Mouse (Mus musculus) embryonic facial prominence, embryonic 14.5 days (tissue): ENCODE results near the gene Btbd7. TPM values are rescaled to one million over a fixed set of nuclear protein-coding genes. Genes with fewer than 3 reads are reported as not detected.

ENCODE experiments used
- ATAC-seq: fragments of 200-750 bp; cut with Nextera tagmentation; 2 replicates; pipeline ENCODE4 v1.8.0; 2017; ENCODE audit warnings: low read depth, moderate number of reproducible peaks, moderate TSS enrichment
- DNase-seq: peaks from one replicate; pipeline ENCODE4 v3.0.0-alpha.2; 2015; ENCODE audit warnings: low spot score
- H3K27ac ChIP-seq: fragments of 300-500 bp; sonication (generic); replicated peaks from 2 replicates; pipeline ENCODE4 v1.5.1; 2014; ENCODE audit warnings: low read depth, mild to moderate bottlenecking, low read length, moderate library complexity
- H3K27me3 ChIP-seq: fragments of 300-500 bp; sonication (generic); replicated peaks from 2 replicates; pipeline ENCODE4 v1.6.1; 2014; ENCODE audit warnings: low read length; ENCODE audit not compliant: control insufficient read depth, insufficient read depth
- H3K36me3 ChIP-seq: fragments of 300-500 bp; sonication (generic); 2 replicates; pipeline ENCODE4 v1.6.1; 2014; ENCODE audit warnings: low read length, mixed read lengths; ENCODE audit not compliant: control insufficient read depth, insufficient read depth
- H3K4me1 ChIP-seq: fragments of 300-500 bp; sonication (generic); 2 replicates; pipeline ENCODE4 v1.6.1; 2014; ENCODE audit warnings: antibody characterized with exemption, low read length; ENCODE audit not compliant: control insufficient read depth, insufficient read depth
- H3K4me2 ChIP-seq: fragments of 300-500 bp; sonication (generic); 2 replicates; pipeline ENCODE4 v1.6.1; 2014; ENCODE audit warnings: low read depth, mild to moderate bottlenecking, low read length, moderate library complexity, mixed read lengths
- H3K4me3 ChIP-seq: fragments of 300-500 bp; sonication (generic); 2 replicates; pipeline ENCODE4 v1.5.1; 2014; ENCODE audit warnings: low read depth, mild to moderate bottlenecking, low read length
- H3K9ac ChIP-seq: fragments of 300-500 bp; sonication (generic); 2 replicates; pipeline ENCODE4 v1.6.1; 2014; ENCODE audit warnings: low read depth, mild to moderate bottlenecking, low read length, moderate library complexity, mixed read lengths
- H3K9me3 ChIP-seq: fragments of 300-500 bp; sonication (generic); 2 replicates; pipeline ENCODE4 v1.6.1; 2016; ENCODE audit warnings: low read length; ENCODE audit not compliant: control insufficient read depth
- WGBS: fragments of 180-500 bp; shearing (Covaris S2); extraction: QIAGEN DNeasy Blood & Tissue Kit; methylation state at CpG from one replicate; pipeline ENCODE4 v1.1.7; 2014; 5-methylcytosine and 5-hydroxymethylcytosine counted together
- polyA plus RNA-seq: library from polyadenylated mRNA; unstranded; fragments of >200 nt; fragmentation: Nextera tagmentation; extraction: Ambion mirVana; gene quantifications from 2 replicates; pipeline ENCODE4 v1.2.1, GENCODE M21; 2014

The Btbd7 gene
- polyA plus RNA-seq, 1 experiment from 2014 or later, result 20.1 TPM

GRCm38 (mm10) chr12:102877301-102878030, 805 bp downstream of the Btbd7 start:
- Histone ChIP-seq H3K4me1 (peaks cover 17% of the 10 kb centered on the region), H3K27ac (peak overlapping the region; percentile 97), H3K4me2 (peak overlapping the region; percentile 70), H3K4me3 (peak overlapping the region; percentile 96), H3K9ac (peak overlapping the region; percentile 97), H3K27me3 (no peaks in the 10 kb centered on the region), H3K9me3 (no peaks in the 10 kb centered on the region), H3K36me3 (no peaks in the 10 kb centered on the region)
- ATAC-seq (peak; percentile 68), DNase-seq (peak; percentile 78)
- under 1% methylated on average over 27 of the region's 70 CpGs for WGBS

GRCm38 (mm10) chr12:102870527-102870926, 7.7 kb downstream of the Btbd7 start:
- Histone ChIP-seq H3K27me3 (no peaks in the 10 kb centered on the region), H3K27ac (no peak overlapping the region), H3K4me3 (no peak overlapping the region), H3K9me3 (no peaks in the 10 kb centered on the region), H3K4me1 (peaks cover 3% of the 10 kb centered on the region), H3K36me3 (no peaks in the 10 kb centered on the region), H3K9ac (no peak overlapping the region), H3K4me2 (no peak overlapping the region)
- no peak for ATAC-seq
- 85% methylated on average over 1 of the region's 1 CpGs for WGBS
- DNase-seq, result no peak

GRCm38 (mm10) chr12:102869802-102870201, 8.5 kb downstream of the Btbd7 start:
- Histone ChIP-seq H3K9me3 (no peaks in the 10 kb centered on the region), H3K4me1 (no peaks in the 10 kb centered on the region), H3K36me3 (no peaks in the 10 kb centered on the region), H3K4me3 (no peak overlapping the region), H3K4me2 (no peak overlapping the region), H3K27me3 (no peaks in the 10 kb centered on the region), H3K27ac (no peak overlapping the region), H3K9ac (no peak overlapping the region)
- 90% methylated on average over 2 of the region's 2 CpGs for WGBS
- DNase-seq (no peak), ATAC-seq (no peak)

- no peak for DNase-seq
- ATAC-seq, result no peak
- Histone ChIP-seq H3K27me3 (no peaks in the 10 kb centered on the region), H3K27ac (no peak overlapping the region), H3K9ac (no peak overlapping the region), H3K4me2 (no peak overlapping the region), H3K4me1 (no peaks in the 10 kb centered on the region), H3K36me3 (no peaks in the 10 kb centered on the region), H3K9me3 (no peaks in the 10 kb centered on the region), H3K4me3 (no peak overlapping the region)
Observed at GRCm38 (mm10) chr12:102860806-102861205, 17.5 kb downstream of the Btbd7 start.

- WGBS, result 97% methylated on average over 9 of the region's 9 CpGs
Observed at GRCm38 (mm10) chr12:102838271-102838670, 40.0 kb downstream of the Btbd7 start.

GRCm38 (mm10) chr12:102832746-102833300, 45.4 kb downstream of the Btbd7 start:
- DNase-seq (peak; percentile 13), ATAC-seq (no peak)
- Histone ChIP-seq H3K36me3 (peaks cover 19% of the 10 kb centered on the region; the same call in 1 of the 2 replicates), H3K4me1 (no peaks in the 10 kb centered on the region), H3K4me2 (no peak overlapping the region), H3K27ac (no peak overlapping the region), H3K4me3 (no peak overlapping the region), H3K9me3 (no peaks in the 10 kb centered on the region), H3K27me3 (no peaks in the 10 kb centered on the region), H3K9ac (no peak overlapping the region)
- 82% methylated on average over 1 of the region's 1 CpGs for WGBS

More at GRCm38 (mm10) chr12:102838271-102838670, 40.0 kb downstream of the Btbd7 start:
- H3K9me3 ChIP-seq, result no peaks in the 10 kb centered on the region
- no peaks in the 10 kb centered on the region for H3K27me3 ChIP-seq
- H3K36me3 ChIP-seq, result peaks cover 29% of the 10 kb centered on the region
- DNase-seq (no peak), ATAC-seq (no peak)
- H3K9ac ChIP-seq, result no peak overlapping the region
- no peak overlapping the region for H3K4me2 ChIP-seq
- no peaks in the 10 kb centered on the region for H3K4me1 ChIP-seq
- no peak overlapping the region for H3K27ac ChIP-seq
- no peak overlapping the region for H3K4me3 ChIP-seq

- H3K4me3 ChIP-seq, result no peak overlapping the region
- 88% methylated on average over 1 of the region's 1 CpGs for WGBS
- no peak for ATAC-seq
- peaks cover 11% of the 10 kb centered on the region; the same call in 1 of the 2 replicates for H3K36me3 ChIP-seq
- H3K27me3 ChIP-seq, result no peaks in the 10 kb centered on the region
- H3K4me2 ChIP-seq, result no peak overlapping the region
- no peaks in the 10 kb centered on the region for H3K9me3 ChIP-seq
- H3K27ac ChIP-seq, result no peak overlapping the region
- H3K9ac ChIP-seq, result no peak overlapping the region
- H3K4me1 ChIP-seq, result no peaks in the 10 kb centered on the region
- no peak for DNase-seq
Observed at GRCm38 (mm10) chr12:102831888-102832287, 46.4 kb downstream of the Btbd7 start.

GRCm38 (mm10) chr12:102827119-102827518, 51.2 kb downstream of the Btbd7 start:
- DNase-seq, result no peak
- H3K27ac ChIP-seq, result no peak overlapping the region

GRCm38 (mm10) chr12:102826399-102826798, 51.9 kb downstream of the Btbd7 start:
- 97% methylated on average over 1 of the region's 1 CpGs for WGBS

More at GRCm38 (mm10) chr12:102827119-102827518, 51.2 kb downstream of the Btbd7 start:
- H3K4me2 ChIP-seq, result no peak overlapping the region
- no peak overlapping the region for H3K4me3 ChIP-seq
- H3K9me3 ChIP-seq, result no peaks in the 10 kb centered on the region
- no peaks in the 10 kb centered on the region for H3K27me3 ChIP-seq
- no peak overlapping the region for H3K9ac ChIP-seq
- ATAC-seq, result no peak
- 93% methylated on average over 1 of the region's 1 CpGs for WGBS
- no peaks in the 10 kb centered on the region for H3K4me1 ChIP-seq
- H3K36me3 ChIP-seq, result peaks cover 5% of the 10 kb centered on the region; the same call in 1 of the 2 replicates

More at GRCm38 (mm10) chr12:102826399-102826798, 51.9 kb downstream of the Btbd7 start:
- Histone ChIP-seq H3K36me3 (peaks cover 5% of the 10 kb centered on the region; the same call in 1 of the 2 replicates), H3K27me3 (no peaks in the 10 kb centered on the region), H3K4me3 (no peak overlapping the region), H3K4me2 (no peak overlapping the region), H3K9me3 (no peaks in the 10 kb centered on the region), H3K27ac (no peak overlapping the region), H3K9ac (no peak overlapping the region), H3K4me1 (no peaks in the 10 kb centered on the region)
- no peak for ATAC-seq
- DNase-seq, result no peak
